Mouse (Mus musculus): ENCODE data around the gene Efemp1. TPM values are rescaled to one million over a fixed set of nuclear protein-coding genes. Genes with fewer than 3 reads are reported as not detected.

The Efemp1 gene
- polyA plus RNA-seq, 1 experiment from 2014 or later = 2.8 TPM

DNA sequence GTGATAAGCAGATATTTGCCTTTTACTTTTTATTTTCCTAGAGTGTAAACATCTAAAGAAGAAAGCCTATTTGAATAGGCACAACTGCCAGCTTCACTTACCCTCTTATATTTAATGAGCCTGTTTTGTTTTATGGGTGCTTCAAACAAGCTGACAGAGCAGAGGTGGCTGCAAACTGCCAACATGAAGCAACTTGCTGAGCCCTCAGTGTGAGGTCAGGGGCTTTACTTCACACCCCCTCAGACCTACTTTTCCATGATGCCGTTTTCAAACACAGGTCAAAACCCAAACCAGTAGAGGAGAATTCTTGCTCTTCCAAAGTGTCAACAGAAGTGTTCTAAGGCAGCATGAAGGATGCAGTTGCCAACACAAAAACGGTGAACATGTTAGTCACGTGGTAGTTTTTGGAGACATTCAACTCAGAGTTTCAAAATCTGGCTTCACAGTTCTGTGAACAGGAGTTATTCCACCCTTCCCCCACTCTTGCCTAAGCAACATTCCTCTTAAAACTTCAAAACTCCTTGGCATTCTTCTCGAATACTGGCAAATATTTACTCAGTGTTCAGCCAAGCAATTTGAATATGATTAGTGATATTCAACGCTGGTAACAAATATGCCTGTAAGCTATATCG is 101.8 kb downstream of the Efemp1 start:
- Histone ChIP-seq H3K4me3 (replicated peaks) (no peak overlapping the region), H3K4me2 (replicated peaks) (no peak overlapping the region), H3K9ac (replicated peaks) (no peak overlapping the region), H3K27me3 (no peaks in the 10 kb centered on the region), H3K36me3 (no peaks in the 10 kb centered on the region), H3K9me3 (no peaks in the 10 kb centered on the region), H3K27ac (no peak overlapping the region), H3K4me1 (replicated peaks) (no peaks in the 10 kb centered on the region)
- WGBS = 62% methylated on average over 6 of the region's 6 CpGs
- ATAC-seq = no peak

DNA sequence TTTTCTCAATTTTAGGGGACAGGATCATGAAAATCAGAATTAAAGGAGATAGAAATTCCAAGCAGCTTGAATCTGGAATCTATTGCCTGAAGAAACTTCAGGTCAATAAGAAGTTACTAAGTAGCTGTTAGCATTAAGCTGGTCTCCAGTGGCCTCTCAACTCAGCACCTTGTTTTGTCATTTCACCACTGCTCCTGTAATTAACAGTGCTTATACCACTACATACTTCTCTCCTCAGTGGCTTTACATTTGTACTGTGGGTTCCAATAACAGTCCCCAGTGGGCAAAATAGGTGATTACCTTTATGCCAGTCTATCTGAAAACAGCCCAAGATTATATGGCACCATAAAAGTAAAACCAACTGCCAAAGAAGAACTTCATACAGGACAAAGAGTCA is 102.3 kb downstream of the Efemp1 start:
- Histone ChIP-seq H3K4me1 (replicated peaks) (no peaks in the 10 kb centered on the region), H3K9ac (replicated peaks) (no peak overlapping the region), H3K4me3 (replicated peaks) (no peak overlapping the region), H3K36me3 (no peaks in the 10 kb centered on the region), H3K27me3 (no peaks in the 10 kb centered on the region), H3K4me2 (replicated peaks) (no peak overlapping the region), H3K9me3 (no peaks in the 10 kb centered on the region), H3K27ac (no peak overlapping the region)
- no peak for ATAC-seq

DNA sequence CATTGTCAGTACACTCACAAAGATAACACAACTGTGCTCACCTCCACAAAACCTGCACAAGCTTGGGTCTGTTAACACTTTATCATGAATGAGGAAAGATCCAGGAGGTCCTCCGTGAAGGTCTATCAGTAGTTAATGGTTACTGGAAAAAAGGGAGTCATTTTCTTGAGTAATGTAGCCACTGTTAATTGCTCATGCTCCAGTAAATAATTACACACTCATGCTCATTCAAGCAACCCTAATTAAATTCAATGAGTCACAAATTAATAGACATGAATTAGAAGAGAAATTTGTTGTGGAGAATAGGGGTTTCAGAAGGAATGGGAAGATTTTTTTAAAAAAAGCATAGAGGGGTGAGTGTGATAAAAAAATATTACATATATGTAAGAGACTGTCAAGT is 108.4 kb downstream of the Efemp1 start:
- Histone ChIP-seq H3K27me3 (no peaks in the 10 kb centered on the region), H3K4me2 (replicated peaks) (no peak overlapping the region), H3K9ac (replicated peaks) (no peak overlapping the region), H3K9me3 (0 out of 2 replicates have a peak, but pooled peaks cover 3% of the 10 kb centered on the region), H3K4me3 (replicated peaks) (no peak overlapping the region), H3K4me1 (replicated peaks) (no peaks in the 10 kb centered on the region), H3K27ac (no peak overlapping the region), H3K36me3 (no peaks in the 10 kb centered on the region)
- WGBS = 95% methylated on average over 1 of the region's 1 CpGs
- no peak for ATAC-seq
